Mouse (Mus musculus): ENCODE data around the gene Antxr1.

DNA sequence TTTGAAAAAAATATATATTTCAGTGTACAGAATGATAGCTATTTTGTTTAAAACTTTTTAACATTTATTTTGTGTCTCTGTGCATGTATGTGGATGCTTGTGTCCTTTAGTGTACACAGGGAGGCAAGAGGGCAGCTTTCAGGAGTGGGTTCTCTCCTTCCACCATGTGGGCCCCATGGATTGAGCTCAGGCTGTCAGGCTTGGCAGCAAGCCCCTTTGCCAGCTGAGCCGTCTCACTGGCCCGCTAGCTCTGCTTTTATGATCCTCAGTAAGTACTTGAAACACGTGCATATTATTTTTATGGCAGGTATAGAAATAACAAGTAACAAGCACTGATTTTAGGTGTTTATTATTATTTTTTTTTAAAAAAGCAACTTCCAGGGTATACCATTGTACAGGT lies 202.1 kb downstream of the Antxr1 start:
- TF ChIP-seq CTCF (IDR thresholded peaks at IDR 0.05; ENCODE audit: insufficient read depth, low read length): no peak
- TF ChIP-seq POLR2A (IDR thresholded peaks at IDR 0.05; ENCODE audit: borderline replicate concordance, extremely low read depth, low read depth, low read length): no peak

Data from lung, adult 2 months (tissue).